Mouse (Mus musculus) heart, embryonic 10.5 days (tissue): ENCODE measurements around the gene Cyth3. TPM values are rescaled to one million over a fixed set of nuclear protein-coding genes. Genes with fewer than 3 reads are reported as not detected.

Source experiments
- DNase-seq: peaks from one replicate; pipeline ENCODE4 v3.0.0-alpha.2; 2017; ENCODE audit warnings: low spot score
- H3K27ac ChIP-seq: fragments of 300-500 bp; sonication (generic); 2 replicates; pipeline ENCODE4 v1.5.1; 2016; ENCODE audit warnings: mild to moderate bottlenecking
- H3K27me3 ChIP-seq: fragments of 300-500 bp; sonication (generic); 2 replicates; pipeline ENCODE4 v1.6.1; 2016; ENCODE audit warnings: mild to moderate bottlenecking; ENCODE audit not compliant: poor library complexity, insufficient read depth, severe bottlenecking
- H3K36me3 ChIP-seq: fragments of 300-500 bp; sonication (generic); 2 replicates; pipeline ENCODE4 v1.6.1; 2016; ENCODE audit warnings: mild to moderate bottlenecking, moderate library complexity
- H3K4me1 ChIP-seq: fragments of 300-500 bp; sonication (generic); 2 replicates; pipeline ENCODE4 v1.6.1; 2016; ENCODE audit warnings: mild to moderate bottlenecking
- H3K4me3 ChIP-seq: fragments of 300-500 bp; sonication (generic); 2 replicates; pipeline ENCODE4 v1.5.1; 2016; ENCODE audit warnings: mild to moderate bottlenecking, moderate library complexity
- H3K9me3 ChIP-seq: fragments of 300-500 bp; sonication (generic); 2 replicates; pipeline ENCODE4 v1.6.1; 2016; ENCODE audit warnings: mild to moderate bottlenecking, moderate library complexity
- WGBS: fragments of 180-500 bp; shearing (Covaris S2); methylation state at CpG from one replicate; pipeline ENCODE4 v1.1.7; 2016; 5-methylcytosine and 5-hydroxymethylcytosine counted together
- polyA plus RNA-seq: library from polyadenylated mRNA; unstranded; fragments of >200 nt; fragmentation: Nextera tagmentation; extraction: Ambion mirVana; gene quantifications from 2 replicates; pipeline ENCODE4 v1.2.1, GENCODE M21; 2016

Cyth3 gene
- polyA plus RNA-seq, 1 experiment from 2014 or later = 30.9 TPM

- H3K36me3 ChIP-seq = no peaks in the 10 kb centered on the region
- H3K4me3 ChIP-seq = no peak overlapping the region
- 83% methylated on average over 8 of the region's 8 CpGs for WGBS
- no peak for DNase-seq
- H3K4me1 ChIP-seq = peaks cover 36% of the 10 kb centered on the region
- no peaks in the 10 kb centered on the region for H3K9me3 ChIP-seq
- H3K27me3 ChIP-seq = no peaks in the 10 kb centered on the region
- no peak overlapping the region for H3K27ac ChIP-seq
Observed at GRCm38 (mm10) chr5:143631559-143631958, 9.3 kb downstream of the Cyth3 start.

DNA sequence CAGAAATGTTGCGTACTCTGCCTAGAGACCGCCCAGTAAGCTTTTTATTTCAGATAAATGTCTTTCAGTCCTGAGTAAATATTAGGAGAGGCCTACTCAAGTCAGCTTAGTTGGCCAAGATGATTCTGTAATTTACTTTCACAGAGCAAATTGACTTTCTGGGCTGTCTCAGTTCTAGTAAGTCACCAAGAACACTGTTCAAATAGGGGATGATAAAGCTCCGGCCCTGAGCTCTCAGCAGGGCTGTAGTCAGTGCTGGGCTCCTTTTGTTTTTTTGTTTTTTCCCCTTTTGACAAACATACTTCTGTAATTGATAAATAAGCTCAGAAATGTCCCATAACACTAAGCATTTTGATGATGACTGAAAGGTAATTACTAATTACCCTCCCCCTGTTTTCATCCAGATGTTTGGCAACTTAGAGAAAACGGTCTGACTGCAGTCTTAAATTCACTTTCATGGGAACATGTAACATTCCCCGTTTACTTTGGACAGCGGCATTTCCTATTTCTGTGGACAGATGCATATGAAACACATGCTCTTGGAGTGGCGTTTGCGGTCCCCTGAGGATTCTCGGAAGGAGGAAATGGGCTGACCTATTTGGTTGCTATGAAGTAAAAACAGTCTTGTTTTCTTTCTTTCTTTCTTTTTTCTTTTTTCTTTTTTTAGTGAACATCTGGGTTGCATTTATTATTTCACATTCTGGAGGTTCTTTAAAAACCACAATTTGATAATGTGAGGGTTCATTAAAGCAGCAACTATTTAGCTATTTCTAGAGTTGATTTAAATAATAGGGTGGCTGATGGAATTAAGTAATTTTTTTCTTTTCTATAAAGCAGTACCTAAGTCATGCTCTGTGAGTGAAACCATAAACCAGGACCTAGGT lies 10.7 kb downstream of the Cyth3 start:
- Histone ChIP-seq H3K4me1 (peaks cover 38% of the 10 kb centered on the region), H3K4me3 (0 out of 2 replicates have a peak overlapping the region, but pooled peaks have one; percentile 3), H3K27ac (peak overlapping the region; percentile 67), H3K9me3 (no peaks in the 10 kb centered on the region), H3K36me3 (no peaks in the 10 kb centered on the region), H3K27me3 (no peaks in the 10 kb centered on the region)
- WGBS = 56% methylated on average over 9 of the region's 9 CpGs
- no peak for DNase-seq

DNA sequence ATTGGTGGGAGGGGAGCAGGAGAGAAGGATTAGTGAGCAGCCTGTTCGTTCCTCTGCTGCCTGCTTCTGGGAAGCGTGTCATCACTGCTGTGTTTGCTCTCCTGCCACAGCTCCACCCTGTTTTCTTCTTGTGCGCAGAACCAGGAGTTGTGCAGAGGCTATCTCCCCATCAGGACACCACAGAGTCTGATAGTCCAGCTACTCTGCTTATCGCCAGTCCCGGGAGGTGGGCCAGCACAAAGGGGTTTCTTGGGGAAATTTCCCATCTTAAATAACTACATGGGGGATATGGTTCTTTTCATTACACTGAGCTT lies 11.3 kb downstream of the Cyth3 start:
- whole genome bisulfite sequencing = 15% methylated on average over 5 of the region's 5 CpGs
- H3K4me3 ChIP-seq = 0 out of 2 replicates have a peak overlapping the region, but pooled peaks have one; percentile 3
- peaks cover 42% of the 10 kb centered on the region for H3K4me1 ChIP-seq
- H3K27me3 ChIP-seq = no peaks in the 10 kb centered on the region
- peak overlapping the region; percentile 67 for H3K27ac ChIP-seq
- peak; percentile 82 for DNase-seq
- H3K9me3 ChIP-seq = no peaks in the 10 kb centered on the region
- no peaks in the 10 kb centered on the region for H3K36me3 ChIP-seq

DNA sequence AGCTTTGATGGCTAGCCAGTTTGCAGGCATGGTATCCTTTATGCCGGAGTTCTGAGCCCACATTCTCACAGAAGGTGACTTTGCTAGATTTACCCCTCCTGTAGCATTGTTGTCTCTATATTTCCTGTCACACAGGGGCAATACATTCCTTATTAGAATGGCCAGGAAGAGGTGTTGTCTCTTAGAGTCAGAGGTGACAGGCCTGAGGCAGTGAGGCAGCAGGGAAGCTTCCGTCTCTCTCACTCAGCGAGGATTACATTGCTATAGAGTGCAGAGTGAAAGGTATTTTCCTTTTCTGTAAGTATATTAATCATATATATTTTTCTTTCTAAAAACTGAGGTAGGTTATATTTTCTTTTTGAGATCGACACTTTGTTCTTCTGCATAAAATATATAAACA lies 11.6 kb downstream of the Cyth3 start:
- Histone ChIP-seq H3K9me3 (no peaks in the 10 kb centered on the region), H3K27ac (peak overlapping the region; percentile 67), H3K4me3 (no peak overlapping the region), H3K4me1 (peaks cover 46% of the 10 kb centered on the region), H3K36me3 (no peaks in the 10 kb centered on the region), H3K27me3 (no peaks in the 10 kb centered on the region)
- 67% methylated on average over 4 of the region's 4 CpGs for WGBS
- DNase-seq = no peak

GRCm38 (mm10) chr5:143634550-143635112 lies 12.4 kb downstream of the Cyth3 start:
- Histone ChIP-seq H3K36me3 (no peaks in the 10 kb centered on the region), H3K27me3 (no peaks in the 10 kb centered on the region), H3K4me1 (peaks cover 49% of the 10 kb centered on the region), H3K27ac (peak overlapping the region; percentile 24; the same call in 1 of the 2 replicates), H3K4me3 (no peak overlapping the region), H3K9me3 (no peaks in the 10 kb centered on the region)
- WGBS = 54% methylated on average over 12 of the region's 12 CpGs
- no peak for DNase-seq

DNA sequence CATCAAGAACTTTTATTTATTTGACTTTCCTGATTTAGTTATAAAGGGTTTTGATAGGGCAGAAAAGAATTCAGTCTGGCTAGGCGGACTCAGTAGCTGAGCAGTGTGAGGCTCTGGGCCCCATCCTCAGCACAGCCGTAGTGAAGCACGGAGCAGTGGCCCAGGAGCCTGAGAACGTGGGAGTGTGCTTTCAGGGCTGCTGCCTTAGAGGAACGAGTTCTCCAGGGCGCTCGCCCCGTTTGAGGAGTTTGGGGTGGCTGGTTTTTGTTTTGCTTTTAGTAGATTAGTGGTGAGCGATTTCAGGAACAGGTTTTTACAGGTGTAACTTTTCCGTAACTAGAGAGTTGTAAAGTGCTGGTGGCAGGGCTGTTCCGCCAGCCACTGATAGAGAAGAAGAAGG lies 13.1 kb downstream of the Cyth3 start:
- H3K27me3 ChIP-seq = no peaks in the 10 kb centered on the region
- DNase-seq = no peak
- 66% methylated on average over 11 of the region's 11 CpGs for WGBS
- no peak overlapping the region; the same call in 1 of the 2 replicates for H3K27ac ChIP-seq
- no peaks in the 10 kb centered on the region for H3K9me3 ChIP-seq
- no peaks in the 10 kb centered on the region for H3K36me3 ChIP-seq
- no peak overlapping the region for H3K4me3 ChIP-seq
- H3K4me1 ChIP-seq = peaks cover 54% of the 10 kb centered on the region

DNA sequence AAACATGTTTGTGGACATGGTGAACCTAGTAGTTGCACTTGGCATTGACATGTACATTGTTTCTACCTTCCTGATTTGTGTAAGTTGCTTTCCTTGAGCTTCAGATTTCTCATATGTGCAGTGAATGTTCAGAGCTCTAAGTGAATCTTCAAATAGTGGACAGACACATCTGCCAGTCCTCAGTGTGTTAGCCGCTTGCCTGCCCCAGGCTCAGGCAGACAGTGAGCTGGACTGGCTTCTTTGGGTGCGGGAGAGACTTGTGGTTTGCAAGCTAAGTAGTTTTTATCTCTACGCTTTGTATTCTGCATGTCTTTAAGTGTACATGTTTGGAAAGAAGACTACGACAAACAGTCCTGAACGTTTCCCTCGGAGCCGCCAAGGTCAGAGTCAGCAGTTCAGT lies 13.9 kb downstream of the Cyth3 start:
- Histone ChIP-seq H3K4me3 (no peak overlapping the region), H3K27ac (no peak overlapping the region), H3K4me1 (peaks cover 59% of the 10 kb centered on the region), H3K27me3 (no peaks in the 10 kb centered on the region), H3K36me3 (no peaks in the 10 kb centered on the region), H3K9me3 (no peaks in the 10 kb centered on the region)
- DNase-seq = peak; percentile 54
- WGBS = 76% methylated on average over 7 of the region's 7 CpGs

DNA sequence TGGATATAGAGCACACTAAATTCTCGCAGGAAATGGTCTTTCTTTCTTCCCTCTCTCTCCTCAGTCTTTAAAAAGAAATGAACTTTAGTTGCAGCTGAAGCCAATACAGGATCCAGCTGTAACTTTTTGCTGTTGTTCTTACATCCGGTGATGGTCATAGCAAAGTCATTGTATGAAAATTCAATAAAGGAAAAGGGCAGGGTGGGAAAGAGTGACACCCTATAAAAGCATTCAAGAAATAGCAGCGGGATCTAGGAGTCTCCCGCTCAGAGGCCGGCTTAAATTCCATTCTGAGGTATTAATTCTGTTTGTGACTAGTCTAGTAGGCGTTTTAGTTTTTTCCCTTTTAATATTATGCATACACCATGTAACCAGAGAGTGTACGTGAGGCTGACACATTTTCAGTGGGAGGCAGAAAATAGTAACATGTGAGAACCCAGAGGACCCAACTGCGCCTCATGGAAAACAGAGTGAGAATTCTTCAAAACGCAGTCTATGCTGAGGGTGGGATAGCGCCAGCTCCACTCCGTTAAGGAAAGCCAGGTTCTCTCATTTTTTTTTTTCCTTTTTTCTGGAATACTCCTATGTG lies 15.7 kb downstream of the Cyth3 start:
- no peak overlapping the region for H3K27ac ChIP-seq
- WGBS = 80% methylated on average over 11 of the region's 11 CpGs
- no peak overlapping the region for H3K4me3 ChIP-seq
- no peak for DNase-seq
- H3K4me1 ChIP-seq = peaks cover 50% of the 10 kb centered on the region
- no peaks in the 10 kb centered on the region for H3K36me3 ChIP-seq
- no peaks in the 10 kb centered on the region for H3K9me3 ChIP-seq
- no peaks in the 10 kb centered on the region for H3K27me3 ChIP-seq

DNA sequence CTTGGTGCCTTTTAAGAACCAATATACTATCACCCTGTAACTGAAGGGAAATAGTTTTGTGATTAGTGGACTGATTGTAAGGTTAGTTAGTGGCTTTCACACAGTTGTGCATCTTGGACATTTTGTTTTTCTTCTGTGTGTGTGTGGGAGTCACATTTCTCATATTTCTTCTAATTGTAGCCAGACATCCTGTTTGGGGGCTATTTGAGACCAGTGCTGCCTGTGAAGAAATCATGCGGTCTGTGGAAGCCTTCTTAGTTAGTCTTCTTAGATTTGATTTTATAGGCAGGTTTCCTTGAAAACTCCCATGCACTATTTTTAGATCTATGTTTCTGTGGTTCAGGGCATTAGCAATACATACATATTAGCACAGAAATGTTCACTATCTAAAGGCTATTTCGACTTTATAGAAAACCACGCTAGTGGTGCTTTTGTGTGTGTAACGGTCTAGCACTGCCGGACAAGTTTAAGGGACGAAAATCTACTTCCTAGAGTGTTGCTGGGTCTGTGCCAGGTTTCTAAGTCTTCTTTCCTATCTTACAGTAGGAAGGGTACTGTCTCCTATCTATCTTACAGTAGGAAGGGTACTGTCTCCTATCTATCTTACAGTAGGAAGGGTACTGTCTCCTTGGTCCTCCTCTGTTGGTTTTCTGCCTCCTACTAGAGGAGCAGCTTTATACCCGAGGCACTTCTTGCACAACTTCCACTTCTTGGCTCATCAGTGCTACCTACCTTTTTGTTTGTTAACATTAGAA lies 16.4 kb downstream of the Cyth3 start:
- no peak overlapping the region for H3K27ac ChIP-seq
- no peak overlapping the region for H3K4me3 ChIP-seq

DNA sequence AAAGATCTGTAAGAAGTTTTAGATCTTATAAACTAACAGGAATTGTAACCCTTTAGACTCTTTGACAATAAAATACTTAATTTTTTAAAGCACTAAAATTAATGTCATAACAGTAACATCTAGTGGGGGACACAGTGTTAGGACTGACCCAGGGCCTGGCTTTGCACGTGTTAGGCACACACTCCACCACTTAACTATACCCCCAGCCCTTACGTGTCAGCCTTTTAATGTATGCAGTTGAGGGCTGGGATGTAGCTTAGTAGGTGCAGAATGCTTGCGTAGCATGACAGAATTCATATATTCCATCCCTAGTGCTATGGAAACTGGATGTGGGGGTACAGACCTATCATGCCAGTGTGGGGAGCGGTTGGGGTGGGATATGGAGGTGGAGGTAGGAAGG lies 17.1 kb downstream of the Cyth3 start:
- Histone ChIP-seq H3K27ac (no peak overlapping the region), H3K4me1 (peaks cover 36% of the 10 kb centered on the region), H3K9me3 (no peaks in the 10 kb centered on the region), H3K36me3 (no peaks in the 10 kb centered on the region), H3K4me3 (no peak overlapping the region), H3K27me3 (no peaks in the 10 kb centered on the region)
- whole genome bisulfite sequencing = 88% methylated on average over 4 of the region's 4 CpGs
- DNase-seq = no peak

More for the DNA sequence above, 16.4 kb downstream of the Cyth3 start:
- H3K9me3 ChIP-seq = no peaks in the 10 kb centered on the region
- H3K36me3 ChIP-seq = no peaks in the 10 kb centered on the region
- peaks cover 42% of the 10 kb centered on the region for H3K4me1 ChIP-seq
- no peaks in the 10 kb centered on the region for H3K27me3 ChIP-seq
- DNase-seq = no peak
- 68% methylated on average over 7 of the region's 7 CpGs for WGBS

DNA sequence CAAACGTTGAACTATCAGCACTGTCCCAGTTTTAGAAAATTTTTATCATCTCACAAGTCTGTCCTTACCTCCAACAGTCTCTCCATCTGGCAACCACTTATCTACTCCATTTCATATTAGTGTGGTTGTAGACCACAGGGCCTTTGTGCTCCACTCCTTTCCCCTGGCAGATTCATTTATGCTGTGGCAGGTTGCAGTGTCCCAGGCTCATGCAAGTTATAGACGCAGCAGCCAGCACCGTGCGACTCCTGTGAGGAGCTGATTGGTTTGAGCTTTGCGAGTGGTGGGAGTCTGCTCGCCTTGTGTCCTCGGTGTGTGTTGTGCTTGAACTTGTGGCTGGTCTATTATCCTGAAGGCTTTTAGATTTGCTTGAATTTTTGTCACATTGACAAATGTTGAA lies 17.6 kb downstream of the Cyth3 start:
- no peaks in the 10 kb centered on the region for H3K9me3 ChIP-seq
- no peaks in the 10 kb centered on the region for H3K27me3 ChIP-seq
- peaks cover 31% of the 10 kb centered on the region for H3K4me1 ChIP-seq
- no peak for DNase-seq
- 86% methylated on average over 7 of the region's 7 CpGs for WGBS
- H3K36me3 ChIP-seq = no peaks in the 10 kb centered on the region
- no peak overlapping the region for H3K4me3 ChIP-seq
- H3K27ac ChIP-seq = no peak overlapping the region

DNA sequence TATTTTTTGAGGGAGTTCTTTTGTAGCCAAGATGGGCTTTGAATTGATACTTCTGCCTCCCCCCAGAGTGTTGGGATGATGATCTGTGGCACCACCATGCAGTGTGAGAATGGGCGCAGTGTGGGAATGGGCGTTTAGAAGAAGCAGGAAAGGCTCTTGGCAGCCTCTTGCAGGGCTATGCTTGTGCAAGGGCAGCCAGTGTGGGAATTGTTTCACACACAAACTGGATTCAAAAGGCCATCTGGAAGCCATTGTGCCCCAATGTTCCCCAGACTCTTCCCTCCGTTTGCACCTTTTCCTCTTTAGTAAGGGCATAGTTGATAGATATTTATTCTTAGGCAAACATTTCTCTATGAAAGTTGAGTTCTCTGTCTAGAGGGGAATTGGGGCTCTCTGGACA lies 19.3 kb downstream of the Cyth3 start:
- Histone ChIP-seq H3K4me3 (no peak overlapping the region), H3K27ac (no peak overlapping the region), H3K4me1 (peaks cover 25% of the 10 kb centered on the region; the same call in 1 of the 2 replicates), H3K9me3 (no peaks in the 10 kb centered on the region), H3K36me3 (no peaks in the 10 kb centered on the region), H3K27me3 (no peaks in the 10 kb centered on the region)
- DNase-seq = no peak
- 79% methylated on average over 3 of the region's 3 CpGs for WGBS
